Mouse (Mus musculus) lung, embryonic 16.5 days (tissue): ENCODE data around the gene Phxr2. TPM values are rescaled to one million over a fixed set of nuclear protein-coding genes. Genes with fewer than 3 reads are reported as not detected.

Experiments used
- ATAC-seq: fragments of 200-750 bp; cut with Nextera tagmentation; 2 replicates; pipeline ENCODE4 v1.8.0; 2017; ENCODE audit warnings: low read depth, mild to moderate bottlenecking, moderate library complexity
- H3K27ac ChIP-seq: fragments of 300-500 bp; sonication (generic); 2 replicates; pipeline ENCODE4 v1.5.1; 2014; ENCODE audit warnings: mild to moderate bottlenecking, control low read depth, low read length
- H3K27me3 ChIP-seq: fragments of 300-500 bp; sonication (generic); 2 replicates; pipeline ENCODE4 v1.6.1; 2014; ENCODE audit warnings: low read depth, low read length, mixed read lengths; ENCODE audit not compliant: control insufficient read depth, insufficient read depth
- H3K36me3 ChIP-seq: fragments of 300-500 bp; sonication (generic); 2 replicates; pipeline ENCODE4 v1.6.1; 2014; ENCODE audit warnings: low read length; ENCODE audit not compliant: control insufficient read depth, insufficient read depth
- H3K4me1 ChIP-seq: fragments of 300-500 bp; sonication (generic); replicated peaks from 2 replicates; pipeline ENCODE4 v1.6.1; 2014; ENCODE audit warnings: low read length, mixed read lengths; ENCODE audit not compliant: control insufficient read depth, insufficient read depth
- H3K4me2 ChIP-seq: fragments of 300-500 bp; sonication (generic); 2 replicates; pipeline ENCODE4 v1.6.1; 2014; ENCODE audit warnings: low read depth, low read length, control low read depth
- H3K4me3 ChIP-seq: fragments of 300-500 bp; sonication (generic); 2 replicates; pipeline ENCODE4 v1.5.1; 2014; ENCODE audit warnings: mild to moderate bottlenecking, low read length, control low read depth
- H3K9ac ChIP-seq: fragments of 300-500 bp; sonication (generic); 2 replicates; pipeline ENCODE4 v1.6.1; 2014; ENCODE audit warnings: low read length, control low read depth
- H3K9me3 ChIP-seq: fragments of 300-500 bp; sonication (generic); 2 replicates; pipeline ENCODE4 v1.6.1; 2016; ENCODE audit warnings: low read length; ENCODE audit not compliant: control insufficient read depth
- WGBS: fragments of 180-500 bp; shearing (Covaris S2); extraction: QIAGEN DNeasy Blood & Tissue Kit; methylation state at CpG from one replicate; pipeline ENCODE4 v1.1.7; 2014; 5-methylcytosine and 5-hydroxymethylcytosine counted together
- polyA plus RNA-seq: library from polyadenylated mRNA; unstranded; fragments of >200 nt; fragmentation: Nextera tagmentation; extraction: Ambion mirVana; gene quantifications from 2 replicates; pipeline ENCODE4 v1.2.1, GENCODE M21; 2015

Phxr2 gene
- polyA plus RNA-seq, 1 experiment from 2014 or later: not detected

DNA sequence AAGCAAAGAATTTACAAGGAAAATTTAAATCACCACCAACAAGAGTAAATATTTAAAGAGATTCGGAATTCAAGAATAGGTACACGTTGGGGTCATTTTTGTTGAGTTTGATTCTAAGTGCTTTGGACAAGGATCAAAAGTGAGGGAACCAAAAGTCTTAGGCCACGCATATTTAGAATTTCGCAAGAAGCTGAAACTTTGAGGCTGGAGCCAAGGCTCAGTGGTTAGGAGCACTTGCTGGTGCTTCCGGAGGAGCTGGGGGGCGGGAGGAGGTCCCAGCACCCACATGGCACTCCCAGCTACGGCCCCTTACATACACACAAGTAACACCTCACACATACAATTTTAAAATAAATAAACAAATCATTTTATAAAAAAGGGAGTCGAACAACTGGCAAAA lies 20.5 kb upstream of the Phxr2 start:
- no peak overlapping the region for H3K4me3 ChIP-seq
- no peaks in the 10 kb centered on the region for H3K36me3 ChIP-seq
- no peak; the same call in 1 of the 2 replicates for ATAC-seq
- no peak overlapping the region for H3K27ac ChIP-seq
- H3K27me3 ChIP-seq: no peaks in the 10 kb centered on the region
- H3K4me1 ChIP-seq: no peaks in the 10 kb centered on the region
- H3K4me2 ChIP-seq: no peak overlapping the region
- H3K9ac ChIP-seq: no peak overlapping the region
- 61% methylated on average over 8 of the region's 8 CpGs for WGBS
- no peaks in the 10 kb centered on the region for H3K9me3 ChIP-seq

DNA sequence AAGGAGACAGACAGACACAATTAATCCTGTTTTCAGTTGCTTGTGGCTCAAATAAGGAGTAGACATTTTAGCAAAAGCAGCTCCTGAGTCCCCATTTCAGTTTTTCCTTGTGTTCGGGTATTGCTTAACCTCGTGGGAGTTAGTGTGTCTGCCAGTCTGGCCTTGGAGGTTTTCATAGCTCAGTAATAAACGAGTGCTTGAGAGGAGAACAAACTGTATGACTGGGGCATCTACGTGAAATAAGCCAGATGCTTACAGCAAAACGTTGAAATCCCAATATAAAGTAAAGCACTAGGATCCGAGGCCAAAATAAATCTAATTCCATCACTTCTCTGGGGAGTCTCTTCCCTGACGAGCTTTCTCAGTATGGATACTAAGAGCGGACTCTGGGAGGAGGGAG lies 19.5 kb upstream of the Phxr2 start:
- Histone ChIP-seq H3K27me3 (no peaks in the 10 kb centered on the region), H3K4me1 (no peaks in the 10 kb centered on the region), H3K9me3 (no peaks in the 10 kb centered on the region), H3K36me3 (no peaks in the 10 kb centered on the region), H3K4me3 (no peak overlapping the region), H3K9ac (no peak overlapping the region), H3K4me2 (no peak overlapping the region), H3K27ac (no peak overlapping the region)
- ATAC-seq: no peak
- 79% methylated on average over 8 of the region's 8 CpGs for WGBS

DNA sequence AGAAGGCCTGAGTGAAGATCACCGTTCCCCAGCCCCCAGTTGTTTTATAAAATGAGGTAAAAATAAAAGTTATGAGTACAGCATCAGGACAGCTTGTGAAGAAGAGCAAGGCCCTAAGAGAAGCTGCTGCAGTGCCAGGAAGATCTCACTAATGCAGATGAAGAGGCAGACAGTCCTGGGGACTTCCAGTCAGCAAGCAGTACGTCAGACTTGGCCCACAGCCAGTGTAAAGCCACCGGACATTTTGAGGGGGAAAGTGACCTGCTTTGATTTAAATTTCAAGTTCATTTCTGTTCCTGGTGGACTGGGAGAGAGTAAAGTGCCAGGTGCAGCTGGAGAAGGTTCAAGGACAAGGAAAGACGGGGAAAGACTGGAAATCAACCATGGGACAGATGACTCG lies 10.2 kb upstream of the Phxr2 start:
- Histone ChIP-seq H3K9me3 (no peaks in the 10 kb centered on the region), H3K9ac (no peak overlapping the region), H3K27me3 (no peaks in the 10 kb centered on the region), H3K4me2 (no peak overlapping the region), H3K4me1 (0 out of 2 replicates have a peak, but pooled peaks cover 2% of the 10 kb centered on the region), H3K4me3 (no peak overlapping the region), H3K27ac (no peak overlapping the region), H3K36me3 (peaks cover 16% of the 10 kb centered on the region)
- ATAC-seq: no peak
- 47% methylated on average over 5 of the region's 5 CpGs for WGBS

DNA sequence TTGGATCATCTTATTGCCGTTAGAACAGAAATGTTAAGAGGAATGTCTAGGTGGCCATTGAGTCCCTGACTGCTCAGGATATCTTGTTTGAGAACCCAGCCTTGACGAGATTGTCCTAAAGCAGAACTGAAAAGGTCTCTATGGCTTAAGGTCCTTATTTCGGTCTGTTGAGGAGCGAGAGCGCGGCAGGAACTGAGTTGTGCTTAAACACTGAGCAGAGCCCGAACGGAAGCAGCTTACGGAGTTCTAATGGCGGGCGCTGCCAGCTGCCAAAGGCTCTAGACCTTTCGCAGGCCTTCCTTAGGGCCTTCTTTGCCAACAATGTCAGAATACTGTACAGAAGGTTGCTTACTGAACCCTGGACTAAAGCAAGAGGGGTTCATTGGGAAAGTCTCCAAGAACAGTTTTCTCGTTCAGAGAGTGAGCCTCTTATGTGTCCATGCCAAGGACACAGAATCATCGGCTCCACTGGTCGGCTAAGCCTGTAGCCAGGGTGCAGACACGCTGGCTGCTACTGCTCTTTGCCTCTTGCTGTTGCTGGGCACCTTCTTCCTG lies 7.3 kb upstream of the Phxr2 start:
- no peaks in the 10 kb centered on the region for H3K9me3 ChIP-seq
- H3K9ac ChIP-seq: no peak overlapping the region
- no peak for ATAC-seq
- H3K27me3 ChIP-seq: no peaks in the 10 kb centered on the region
- H3K27ac ChIP-seq: no peak overlapping the region
- no peak overlapping the region for H3K4me3 ChIP-seq
- H3K4me1 ChIP-seq: 0 out of 2 replicates have a peak, but pooled peaks cover 2% of the 10 kb centered on the region
- WGBS: 94% methylated on average over 16 of the region's 16 CpGs
- peaks cover 11% of the 10 kb centered on the region for H3K36me3 ChIP-seq
- no peak overlapping the region for H3K4me2 ChIP-seq

DNA sequence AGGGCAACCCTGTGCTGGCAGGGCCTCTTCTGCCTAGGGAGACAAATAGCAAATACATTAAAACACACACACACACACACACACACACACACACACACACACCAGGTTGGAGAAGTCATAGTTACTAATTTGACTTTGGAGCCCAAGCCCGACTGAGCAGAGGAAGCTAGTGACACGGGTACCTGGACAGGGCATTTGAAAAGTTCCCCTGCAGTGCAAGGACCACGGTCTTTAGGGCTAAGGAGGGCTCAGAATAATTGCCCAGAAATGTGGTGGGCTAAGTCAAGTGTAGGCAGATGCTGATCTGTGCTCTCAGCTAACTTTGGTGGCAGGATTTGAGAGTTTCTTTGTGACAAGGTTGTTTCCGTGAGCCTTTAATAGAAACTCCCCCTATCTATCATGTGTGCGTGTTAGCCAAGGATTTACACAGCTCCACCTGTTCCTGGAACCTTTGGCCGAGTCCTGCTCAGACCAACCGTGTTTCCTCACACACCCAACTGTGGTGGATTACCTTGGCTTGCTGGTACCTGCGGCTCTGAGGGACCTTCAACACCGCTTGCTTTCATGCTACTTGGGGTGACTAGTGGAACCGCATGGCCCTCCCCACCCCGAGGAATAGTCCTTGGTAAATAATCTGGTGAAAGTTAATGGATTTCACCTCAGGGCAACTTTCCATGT lies 6.6 kb upstream of the Phxr2 start:
- Histone ChIP-seq H3K4me2 (no peak overlapping the region), H3K36me3 (peaks cover 11% of the 10 kb centered on the region), H3K4me3 (no peak overlapping the region), H3K27ac (no peak overlapping the region), H3K4me1 (0 out of 2 replicates have a peak, but pooled peaks cover 2% of the 10 kb centered on the region), H3K9ac (no peak overlapping the region), H3K27me3 (no peaks in the 10 kb centered on the region), H3K9me3 (no peaks in the 10 kb centered on the region)
- no peak for ATAC-seq
- WGBS: 86% methylated on average over 11 of the region's 11 CpGs

DNA sequence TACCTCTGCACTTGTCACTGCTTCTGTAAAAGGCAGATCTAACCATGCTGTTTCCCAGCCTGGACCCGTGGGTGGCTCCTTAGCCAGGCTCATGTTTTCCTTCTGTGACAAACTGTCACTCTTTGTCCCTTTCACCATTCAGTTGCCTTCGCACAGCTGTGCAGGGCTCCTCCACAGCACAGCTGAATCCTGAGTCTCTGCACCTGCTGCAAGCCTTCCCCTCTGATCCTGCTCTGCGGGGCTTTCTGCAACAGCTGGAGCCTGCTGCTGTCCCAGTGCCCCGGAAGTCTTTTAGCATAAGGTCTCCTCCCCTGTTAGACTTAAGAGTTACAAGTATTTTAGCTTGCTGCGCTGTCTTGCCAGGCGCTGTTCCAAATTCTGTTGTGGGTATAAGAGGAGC lies 6.1 kb upstream of the Phxr2 start:
- H3K4me3 ChIP-seq: no peak overlapping the region
- H3K4me1 ChIP-seq: 0 out of 2 replicates have a peak, but pooled peaks cover 2% of the 10 kb centered on the region
- H3K9me3 ChIP-seq: no peaks in the 10 kb centered on the region
- peaks cover 11% of the 10 kb centered on the region for H3K36me3 ChIP-seq
- H3K4me2 ChIP-seq: no peak overlapping the region
- no peaks in the 10 kb centered on the region for H3K27me3 ChIP-seq
- H3K9ac ChIP-seq: no peak overlapping the region
- WGBS: 65% methylated on average over 6 of the region's 6 CpGs
- H3K27ac ChIP-seq: no peak overlapping the region
- peak; percentile 65 for ATAC-seq

DNA sequence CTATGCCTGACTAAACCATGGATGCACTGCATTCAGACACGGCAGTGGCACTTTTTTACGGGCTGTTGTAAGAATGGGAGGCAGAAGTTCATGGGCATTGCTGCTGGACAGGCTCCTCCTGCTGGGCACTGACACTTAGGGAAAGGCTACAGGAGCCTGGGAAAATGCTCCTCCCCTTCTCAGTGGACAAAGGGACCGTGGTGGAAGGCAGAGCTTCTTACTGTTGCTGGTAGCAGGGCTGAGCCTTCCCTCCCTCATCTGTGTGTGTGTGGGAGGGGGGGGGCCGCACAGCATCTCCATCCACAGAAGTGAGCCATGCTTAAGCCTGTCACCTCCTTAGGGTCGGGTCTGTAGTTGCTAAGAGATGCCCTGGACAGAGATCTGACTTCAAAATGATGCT lies 5.2 kb upstream of the Phxr2 start:
- no peak overlapping the region for H3K4me3 ChIP-seq
- H3K9me3 ChIP-seq: no peaks in the 10 kb centered on the region
- H3K27me3 ChIP-seq: no peaks in the 10 kb centered on the region
- H3K4me1 ChIP-seq: 0 out of 2 replicates have a peak, but pooled peaks cover 2% of the 10 kb centered on the region
- H3K9ac ChIP-seq: no peak overlapping the region; the same call in 1 of the 2 replicates
- peaks cover 11% of the 10 kb centered on the region for H3K36me3 ChIP-seq
- 69% methylated on average over 5 of the region's 5 CpGs for WGBS
- no peak overlapping the region for H3K4me2 ChIP-seq
- ATAC-seq: no peak
- H3K27ac ChIP-seq: no peak overlapping the region

DNA sequence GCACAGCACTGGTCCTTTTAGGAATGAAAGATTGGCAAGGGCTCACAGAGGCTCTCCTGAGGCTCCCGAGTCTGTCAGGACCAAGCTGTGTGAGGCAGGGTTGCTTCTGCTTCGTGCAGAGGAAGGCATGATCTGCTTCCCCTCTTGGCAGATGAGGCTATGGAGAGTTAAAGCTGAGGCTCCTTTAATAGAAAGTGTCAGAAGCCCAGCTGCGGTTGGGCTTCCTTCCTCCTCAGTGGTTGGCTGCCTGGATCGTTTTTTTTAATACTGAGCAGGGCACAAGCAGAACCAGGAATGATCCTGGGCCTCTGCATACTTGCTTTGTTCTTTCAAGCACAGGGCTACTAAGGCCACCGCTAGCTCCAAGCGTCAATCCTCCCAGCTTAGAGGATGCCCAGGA lies 4.5 kb upstream of the Phxr2 start:
- Histone ChIP-seq H3K9me3 (no peaks in the 10 kb centered on the region), H3K4me1 (no peaks in the 10 kb centered on the region), H3K36me3 (peaks cover 11% of the 10 kb centered on the region), H3K4me3 (no peak overlapping the region), H3K4me2 (no peak overlapping the region), H3K27me3 (no peaks in the 10 kb centered on the region), H3K27ac (no peak overlapping the region), H3K9ac (no peak overlapping the region)
- 40% methylated on average over 6 of the region's 6 CpGs for WGBS
- ATAC-seq: 0 out of 2 replicates have a peak, but pooled peaks have one; percentile 9

DNA sequence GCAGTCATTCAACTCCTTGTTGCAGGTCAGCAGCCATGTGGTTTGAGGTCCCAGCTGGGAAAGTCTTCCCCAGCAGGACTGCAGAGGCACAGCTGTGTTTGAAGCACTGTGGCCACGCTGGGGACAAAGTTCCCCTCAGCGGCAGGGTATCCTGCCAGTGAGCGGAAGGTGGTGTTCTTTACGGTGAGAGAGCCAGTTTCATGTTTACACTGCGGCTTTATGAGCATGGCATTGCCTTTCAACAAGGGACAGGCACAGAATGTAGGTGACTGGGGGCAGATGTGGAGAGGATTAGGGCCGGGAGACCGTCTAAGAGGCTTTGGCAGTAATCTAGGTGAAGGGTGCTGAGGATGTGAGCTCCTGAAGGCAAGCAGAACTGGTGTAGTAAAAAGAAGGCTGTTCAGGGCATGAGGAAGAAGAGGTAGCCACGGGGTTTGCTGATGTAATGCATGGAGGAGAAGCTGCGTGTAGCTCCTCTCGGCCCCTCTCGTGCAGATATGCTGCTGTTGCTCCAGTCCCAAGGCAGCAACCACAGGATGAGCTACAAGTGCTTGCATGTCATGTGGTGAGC lies 1.7 kb upstream of the Phxr2 start:
- Histone ChIP-seq H3K27me3 (no peaks in the 10 kb centered on the region), H3K36me3 (peaks cover 5% of the 10 kb centered on the region; the same call in 1 of the 2 replicates), H3K4me3 (no peak overlapping the region), H3K4me1 (no peaks in the 10 kb centered on the region), H3K9ac (no peak overlapping the region), H3K27ac (no peak overlapping the region), H3K4me2 (no peak overlapping the region), H3K9me3 (no peaks in the 10 kb centered on the region)
- peak; percentile 23; the same call in 1 of the 2 replicates for ATAC-seq
- WGBS: 68% methylated on average over 11 of the region's 11 CpGs
